ENCODE assay signal across 11 mouse cellular contexts in genomic region chr19:58072404-58072803, GRCm38 (mm10).
DNase-seq lines count a peak whose midpoint lies in the region; ATAC-seq and TF ChIP-seq lines count a peak whose summit lies in the region.
"Had no signal": no experiment of that assay in that cellular context is flagged by ENCODE, and none has a peak within 500 bp of the region (broad histone marks: within the 10 kb centered on the region; RNA-seq: fewer than 3 reads in every experiment).

No protein-coding gene starts in this region.

- no peak overlapping the region for H3K27ac ChIP-seq in intestine, postnatal 0 days (ENCODE audit: low read depth, low read length)
- H3K27ac ChIP-seq in intestine, embryonic 15.5 days: no peak overlapping the region
- no peak overlapping the region for H3K27ac ChIP-seq in midbrain, postnatal 0 days (ENCODE audit: low read depth, low read length)
- no peak overlapping the region for H3K27ac ChIP-seq in midbrain, embryonic 13.5 days
- no peak overlapping the region for H3K27ac ChIP-seq in bone marrow, adult 2 months (ENCODE audit: control insufficient read depth, insufficient read depth, low read depth, low read length, poor library complexity)
- no peak overlapping the region for H3K27ac ChIP-seq in stomach, postnatal 0 days (replicated peaks)
- H3K27ac ChIP-seq: hindbrain, embryonic 12.5 days; midbrain, embryonic 10.5 days had no signal

- no peak overlapping the region for H3K4me3 ChIP-seq in intestine, postnatal 0 days (ENCODE audit: low read depth, low read length)
- H3K4me3 ChIP-seq in intestine, embryonic 15.5 days (replicated peaks): no peak overlapping the region
- H3K4me3 ChIP-seq in midbrain, postnatal 0 days (ENCODE audit: low read depth, low read length): no peak overlapping the region
- H3K4me3 ChIP-seq in midbrain, embryonic 13.5 days (replicated peaks): no peak overlapping the region
- no peak overlapping the region for H3K4me3 ChIP-seq in bone marrow, adult 2 months (replicated peaks; ENCODE audit: control insufficient read depth, low read depth, low read length)
- no peak overlapping the region for H3K4me3 ChIP-seq in stomach, postnatal 0 days (ENCODE audit: low read depth, low read length)
- H3K4me3 ChIP-seq: hindbrain, embryonic 12.5 days; midbrain, embryonic 10.5 days had no signal

- ATAC-seq in intestine, postnatal 0 days: no peak
- no peak for ATAC-seq in intestine, embryonic 15.5 days
- no peak for ATAC-seq in midbrain, postnatal 0 days (ENCODE audit: low FRiP score)
- ATAC-seq in midbrain, embryonic 13.5 days: no peak
- ATAC-seq in stomach, postnatal 0 days (ENCODE audit: low FRiP score, low TSS enrichment): no peak

- no peak for TF ChIP-seq EP300 in stomach, postnatal 0 days (optimal IDR thresholded peaks at IDR 0.05)

- H3K27me3 ChIP-seq in intestine, postnatal 0 days (replicated peaks; ENCODE audit: control insufficient read depth, insufficient read depth, low read length): no peaks in the 10 kb centered on the region
- H3K27me3 ChIP-seq in intestine, embryonic 15.5 days (replicated peaks): no peaks in the 10 kb centered on the region
- no peaks in the 10 kb centered on the region for H3K27me3 ChIP-seq in midbrain, postnatal 0 days (ENCODE audit: insufficient read depth, low read length)
- H3K27me3 ChIP-seq in midbrain, embryonic 13.5 days: no peaks in the 10 kb centered on the region
- no peaks in the 10 kb centered on the region for H3K27me3 ChIP-seq in stomach, postnatal 0 days (ENCODE audit: control insufficient read depth, insufficient read depth, low read length)
- H3K27me3 ChIP-seq: hindbrain, embryonic 12.5 days had no signal

- no peak overlapping the region for H3K4me2 ChIP-seq in intestine, postnatal 0 days (replicated peaks; ENCODE audit: low read depth)
- no peak overlapping the region for H3K4me2 ChIP-seq in intestine, embryonic 15.5 days (replicated peaks)
- H3K4me2 ChIP-seq in midbrain, postnatal 0 days (ENCODE audit: low read depth, low read length, poor library complexity, severe bottlenecking): no peak overlapping the region
- H3K4me2 ChIP-seq in midbrain, embryonic 13.5 days (replicated peaks): no peak overlapping the region
- no peak overlapping the region for H3K4me2 ChIP-seq in stomach, postnatal 0 days (replicated peaks; ENCODE audit: low read depth)
- H3K4me2 ChIP-seq: heart, embryonic 11.5 days; hindbrain, embryonic 12.5 days had no signal

- 78% methylated on average over 5 of the region's 5 CpGs for WGBS in intestine, postnatal 0 days
- whole genome bisulfite sequencing in intestine, embryonic 15.5 days: 66% methylated on average over 5 of the region's 5 CpGs
- 77% methylated on average over 5 of the region's 5 CpGs for WGBS in midbrain, postnatal 0 days
- WGBS in midbrain, embryonic 13.5 days: 85% methylated on average over 5 of the region's 5 CpGs
- 73% methylated on average over 5 of the region's 5 CpGs for WGBS in bone marrow, adult 2 months
- 80% methylated on average over 5 of the region's 5 CpGs for WGBS in stomach, postnatal 0 days

- no peaks in the 10 kb centered on the region for H3K36me3 ChIP-seq in intestine, postnatal 0 days (ENCODE audit: control insufficient read depth, insufficient read depth)
- no peaks in the 10 kb centered on the region for H3K36me3 ChIP-seq in intestine, embryonic 15.5 days
- H3K36me3 ChIP-seq in midbrain, postnatal 0 days (ENCODE audit: insufficient read depth, low read length): no peaks in the 10 kb centered on the region
- no peaks in the 10 kb centered on the region for H3K36me3 ChIP-seq in midbrain, embryonic 13.5 days
- no peaks in the 10 kb centered on the region for H3K36me3 ChIP-seq in stomach, postnatal 0 days (ENCODE audit: control insufficient read depth, insufficient read depth, low read length)
- H3K36me3 ChIP-seq: hindbrain, embryonic 12.5 days; midbrain, embryonic 10.5 days had no signal

- peak; percentile 62 for TF ChIP-seq CTCF in intestine, postnatal 0 days (IDR thresholded peaks at IDR 0.05; ENCODE audit: low read depth)
- TF ChIP-seq CTCF in midbrain, postnatal 0 days (IDR thresholded peaks at IDR 0.05): peak; percentile 54
- TF ChIP-seq CTCF in bone marrow, adult 2 months (IDR thresholded peaks at IDR 0.05; ENCODE audit: control insufficient read depth, insufficient read depth, low read length): peak; percentile 17; the same call in 1 of the 2 replicates
- TF ChIP-seq CTCF in stomach, postnatal 0 days (IDR thresholded peaks at IDR 0.05; ENCODE audit: low read depth): peak; percentile 63

- DNase-seq in midbrain, postnatal 0 days (ENCODE audit: low spot score): no peak
- no peak for DNase-seq in stomach, postnatal 0 days (ENCODE audit: low spot score)
- no peak for DNase-seq in spleen, adult 18-20 months
- DNase-seq: kidney, postnatal 10 days had no signal

- no peak for TF ChIP-seq POLR2A in bone marrow, adult 2 months (IDR thresholded peaks at IDR 0.05; ENCODE audit: borderline replicate concordance, control insufficient read depth, low read depth, low read length)

- H3K9me3 ChIP-seq in intestine, postnatal 0 days (ENCODE audit: control insufficient read depth): no peaks in the 10 kb centered on the region
- H3K9me3 ChIP-seq in intestine, embryonic 15.5 days: no peaks in the 10 kb centered on the region
- H3K9me3 ChIP-seq in midbrain, postnatal 0 days (ENCODE audit: low read length): no peaks in the 10 kb centered on the region
- no peaks in the 10 kb centered on the region for H3K9me3 ChIP-seq in midbrain, embryonic 13.5 days
- H3K9me3 ChIP-seq in stomach, postnatal 0 days (ENCODE audit: control insufficient read depth, low read length): no peaks in the 10 kb centered on the region
- H3K9me3 ChIP-seq: hindbrain, embryonic 12.5 days; midbrain, embryonic 10.5 days had no signal

- no peak overlapping the region for H3K9ac ChIP-seq in intestine, postnatal 0 days (ENCODE audit: low read depth, low read length)
- H3K9ac ChIP-seq in intestine, embryonic 15.5 days: no peak overlapping the region
- H3K9ac ChIP-seq in midbrain, postnatal 0 days (replicated peaks; ENCODE audit: low read length, poor library complexity, severe bottlenecking): no peak overlapping the region
- no peak overlapping the region for H3K9ac ChIP-seq in midbrain, embryonic 13.5 days (replicated peaks)
- H3K9ac ChIP-seq in stomach, postnatal 0 days (ENCODE audit: low read length): no peak overlapping the region
- H3K9ac ChIP-seq: hindbrain, embryonic 12.5 days had no signal

- no peaks in the 10 kb centered on the region for H3K4me1 ChIP-seq in intestine, postnatal 0 days (replicated peaks; ENCODE audit: control insufficient read depth, insufficient read depth, low read length)
- peaks cover 2% of the 10 kb centered on the region; the same call in 1 of the 2 replicates for H3K4me1 ChIP-seq in intestine, embryonic 15.5 days (replicated peaks)
- H3K4me1 ChIP-seq in midbrain, postnatal 0 days (ENCODE audit: insufficient read depth, low read length): no peaks in the 10 kb centered on the region
- peaks cover 12% of the 10 kb centered on the region for H3K4me1 ChIP-seq in midbrain, embryonic 13.5 days (replicated peaks)
- H3K4me1 ChIP-seq in bone marrow, adult 2 months (ENCODE audit: control insufficient read depth, insufficient read depth, low read length): peaks cover 5% of the 10 kb centered on the region
- H3K4me1 ChIP-seq in stomach, postnatal 0 days (replicated peaks; ENCODE audit: control insufficient read depth, insufficient read depth): no peaks in the 10 kb centered on the region
